Mouse (Mus musculus) heart, postnatal 0 days (tissue): Measurements from ENCODE around the gene Dhx58. TPM values are rescaled to one million over a fixed set of nuclear protein-coding genes. Genes with fewer than 3 reads are reported as not detected.

Experiments
- ATAC-seq: fragments of 200-750 bp; cut with Nextera tagmentation; 2 replicates; pipeline ENCODE4 v1.8.0; 2017; ENCODE audit warnings: low read depth, moderate number of reproducible peaks, moderate library complexity; ENCODE audit not compliant: insufficient read depth
- DNase-seq: peaks from one replicate; pipeline ENCODE4 v3.0.0-alpha.2; 2016; ENCODE audit warnings: low spot score
- H3K27ac ChIP-seq: fragments of 300-500 bp; sonication (generic); 2 replicates; pipeline ENCODE4 v1.5.1; 2014; ENCODE audit warnings: low read depth, mild to moderate bottlenecking
- H3K27me3 ChIP-seq: fragments of 300-500 bp; sonication (generic); 2 replicates; pipeline ENCODE4 v1.6.1; 2014; ENCODE audit warnings: low read length, mixed read lengths; ENCODE audit not compliant: control insufficient read depth, insufficient read depth
- H3K36me3 ChIP-seq: fragments of 300-500 bp; sonication (generic); replicated peaks from 2 replicates; pipeline ENCODE4 v1.6.1; 2014; ENCODE audit warnings: low read length, mixed read lengths; ENCODE audit not compliant: control insufficient read depth, insufficient read depth
- H3K4me1 ChIP-seq: fragments of 300-500 bp; sonication (generic); 2 replicates; pipeline ENCODE4 v1.6.1; 2014; ENCODE audit warnings: antibody characterized with exemption; ENCODE audit not compliant: control insufficient read depth, insufficient read depth
- H3K4me2 ChIP-seq: fragments of 300-500 bp; sonication (generic); 2 replicates; pipeline ENCODE4 v1.6.1; 2014; ENCODE audit warnings: low read depth, mild to moderate bottlenecking, low read length, moderate library complexity
- H3K4me3 ChIP-seq: fragments of 300-500 bp; sonication (generic); 2 replicates; pipeline ENCODE4 v1.5.1; 2014; ENCODE audit warnings: low read depth, low read length
- H3K9ac ChIP-seq: fragments of 300-500 bp; sonication (generic); replicated peaks from 2 replicates; pipeline ENCODE4 v1.6.1; 2014; ENCODE audit warnings: low read depth, low read length, mixed read lengths
- H3K9me3 ChIP-seq: fragments of 300-500 bp; sonication (generic); replicated peaks from 2 replicates; pipeline ENCODE4 v1.6.1; 2016; ENCODE audit warnings: low read length; ENCODE audit not compliant: control insufficient read depth
- CTCF ChIP-seq: IDR thresholded peaks from 2 replicates; pipeline ENCODE4 v1.5.1; 2016; ENCODE audit warnings: antibody characterized with exemption, control low read depth, low read depth
- EP300 ChIP-seq: IDR thresholded peaks from 2 replicates; pipeline ENCODE4 v1.6.1; 2016; ENCODE audit warnings: antibody characterized with exemption, low read depth
- WGBS: fragments of 180-500 bp; shearing (Covaris S2); extraction: QIAGEN DNeasy Blood & Tissue Kit; methylation state at CpG from one replicate; pipeline ENCODE4 v1.1.7; 2014; 5-methylcytosine and 5-hydroxymethylcytosine counted together
- polyA plus RNA-seq: library from polyadenylated mRNA; unstranded; fragments of >200 nt; fragmentation: Nextera tagmentation; extraction: Ambion mirVana; gene quantifications from 2 replicates; pipeline ENCODE4 v1.2.1, GENCODE M21; 2015
- total RNA-seq: library from RNA; depleted of rRNA; stranded (reverse); fragments of >200 nt; gene quantifications from 2 replicates; pipeline ENCODE4 v1.2.3, GENCODE M21; 2014; ENCODE audit warnings: low replicate concordance

The Dhx58 gene
- total and polyA plus RNA-seq, 2 experiments from 2014 or later: 1.3 to 3.6 TPM

DNA sequence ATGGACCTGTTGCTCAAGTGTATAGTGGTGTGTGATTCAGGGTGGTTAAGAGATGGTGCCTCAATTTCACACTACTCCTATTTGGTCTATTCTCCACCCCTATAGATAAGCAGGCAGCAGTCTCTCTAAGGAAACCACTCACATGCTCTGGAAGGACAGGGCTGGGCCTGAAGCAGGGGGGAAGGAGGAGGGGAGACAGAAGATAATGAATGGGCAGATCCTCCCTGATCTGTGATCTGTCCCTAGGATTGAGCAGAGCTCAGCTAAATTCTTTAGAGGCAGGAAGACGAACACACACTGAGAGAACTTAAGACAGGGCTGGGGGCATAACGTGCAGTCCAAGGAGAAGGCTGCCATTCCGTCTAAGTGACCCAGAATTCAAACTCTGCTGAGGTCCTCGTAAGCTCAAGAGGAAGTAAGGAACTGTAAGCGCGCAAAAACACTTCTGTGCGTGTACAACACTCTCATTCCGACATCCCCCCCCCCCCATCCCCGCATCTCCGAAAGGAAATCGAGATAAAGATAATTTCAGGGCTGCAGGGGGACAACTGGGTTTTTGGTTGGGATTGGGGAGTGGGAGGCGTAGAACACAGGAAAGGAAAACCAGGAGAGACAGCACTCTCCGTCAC, 33.1 kb upstream of the Dhx58 start:
- peak overlapping the region; percentile 91 for H3K9ac ChIP-seq
- H3K27ac ChIP-seq: peak overlapping the region; percentile 76
- H3K9me3 ChIP-seq: no peaks in the 10 kb centered on the region
- DNase-seq (no peak), ATAC-seq (no peak)
- peaks cover 21% of the 10 kb centered on the region for H3K4me1 ChIP-seq
- H3K27me3 ChIP-seq: no peaks in the 10 kb centered on the region
- under 1% methylated on average over 13 of the region's 13 CpGs for WGBS
- H3K4me3 ChIP-seq: peak overlapping the region; percentile 82
- peak overlapping the region; percentile 85 for H3K4me2 ChIP-seq
- TF ChIP-seq CTCF (no peak), EP300 (no peak)
- peaks cover 15% of the 10 kb centered on the region for H3K36me3 ChIP-seq

DNA sequence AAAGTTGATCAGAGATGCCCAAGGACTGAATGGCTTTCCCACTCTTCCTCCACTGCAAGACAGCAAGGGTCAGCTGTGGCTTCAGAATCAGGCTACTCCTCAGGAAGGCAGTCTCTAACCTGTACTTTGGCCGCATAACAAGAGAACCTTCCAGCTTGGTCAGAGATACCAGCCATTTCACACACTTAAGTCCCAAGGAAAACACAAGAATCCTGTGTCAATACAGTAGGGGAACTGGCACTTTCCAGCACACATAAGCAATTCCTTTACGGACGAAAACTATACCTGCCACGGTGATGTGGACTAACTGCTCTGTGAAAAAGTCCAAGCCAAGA, 32.6 kb upstream of the Dhx58 start:
- ATAC-seq (no peak), DNase-seq (no peak)
- no peak for TF ChIP-seq EP300
- no peak for TF ChIP-seq CTCF
- Histone ChIP-seq H3K36me3 (peaks cover 15% of the 10 kb centered on the region), H3K4me3 (peak overlapping the region; percentile 82; the same call in 1 of the 2 replicates), H3K9me3 (no peaks in the 10 kb centered on the region), H3K4me1 (peaks cover 21% of the 10 kb centered on the region), H3K27ac (no peak overlapping the region), H3K9ac (peak overlapping the region; percentile 91; the same call in 1 of the 2 replicates), H3K4me2 (peak overlapping the region; percentile 85), H3K27me3 (no peaks in the 10 kb centered on the region)
- WGBS: 54% methylated on average over 4 of the region's 4 CpGs

- Histone ChIP-seq H3K27ac (peak overlapping the region; percentile 21), H3K9ac (peak overlapping the region; percentile 41; the same call in 1 of the 2 replicates), H3K4me2 (peak overlapping the region; percentile 85), H3K4me1 (peaks cover 21% of the 10 kb centered on the region), H3K4me3 (peak overlapping the region; percentile 82), H3K27me3 (no peaks in the 10 kb centered on the region), H3K9me3 (no peaks in the 10 kb centered on the region), H3K36me3 (peaks cover 15% of the 10 kb centered on the region)
- DNase-seq (no peak), ATAC-seq (no peak)
- TF ChIP-seq CTCF: no peak
- no peak for TF ChIP-seq EP300
- WGBS: 54% methylated on average over 14 of the region's 14 CpGs
Observed at GRCm38 (mm10) chr11:100735954-100736745, 32.1 kb upstream of the Dhx58 start.

- peak overlapping the region; percentile 82 for H3K4me3 ChIP-seq
- H3K9me3 ChIP-seq: no peaks in the 10 kb centered on the region
- peak overlapping the region; percentile 21; the same call in 1 of the 2 replicates for H3K27ac ChIP-seq
- H3K4me2 ChIP-seq: peak overlapping the region; percentile 85
- peaks cover 15% of the 10 kb centered on the region for H3K36me3 ChIP-seq
- TF ChIP-seq EP300: no peak
- TF ChIP-seq CTCF: no peak
- peaks cover 21% of the 10 kb centered on the region for H3K4me1 ChIP-seq
- H3K27me3 ChIP-seq: no peaks in the 10 kb centered on the region
- WGBS: 77% methylated on average over 9 of the region's 9 CpGs
- DNase-seq: no peak
- H3K9ac ChIP-seq: peak overlapping the region; percentile 41; the same call in 1 of the 2 replicates
- no peak for ATAC-seq
Observed at GRCm38 (mm10) chr11:100735134-100735865, 31.2 kb upstream of the Dhx58 start.

DNA sequence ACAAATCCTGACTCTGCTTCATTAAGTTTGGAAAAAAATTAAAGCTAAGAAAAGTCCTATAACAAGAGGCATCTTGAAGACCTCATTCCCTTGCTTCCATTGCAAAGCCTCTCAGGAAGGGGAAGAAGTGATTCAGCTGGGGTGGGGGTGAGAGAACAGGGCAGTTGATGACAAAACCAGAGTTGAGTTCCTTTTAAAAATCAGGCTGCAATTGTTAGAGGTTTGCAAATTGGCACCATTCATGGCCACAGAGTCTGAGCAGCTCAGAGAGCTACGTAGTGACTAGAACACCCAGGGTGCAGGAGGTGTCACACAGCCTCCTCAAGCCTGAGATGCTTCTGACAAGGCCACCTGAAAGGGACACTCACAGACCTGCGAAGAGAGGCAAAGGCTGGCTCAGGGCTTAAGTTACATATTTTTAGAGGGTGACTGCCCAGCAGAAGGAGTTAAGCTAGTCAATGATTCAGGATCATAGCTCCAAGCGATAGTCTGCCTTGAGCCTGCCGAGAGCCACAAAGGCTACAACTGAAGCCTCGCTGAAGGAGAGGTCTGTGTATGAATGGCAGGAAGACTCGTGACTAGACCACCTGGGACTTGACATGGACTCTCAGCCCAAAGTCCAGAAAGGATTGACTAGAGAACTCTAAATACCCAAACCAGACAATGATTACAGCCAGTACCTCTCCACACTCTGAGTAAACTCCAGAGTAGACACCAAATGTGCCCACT, 26.6 kb upstream of the Dhx58 start:
- Histone ChIP-seq H3K9me3 (no peaks in the 10 kb centered on the region), H3K4me3 (no peak overlapping the region), H3K36me3 (peaks cover 22% of the 10 kb centered on the region), H3K4me1 (peaks cover 10% of the 10 kb centered on the region; the same call in 1 of the 2 replicates), H3K4me2 (no peak overlapping the region), H3K27ac (no peak overlapping the region), H3K27me3 (no peaks in the 10 kb centered on the region), H3K9ac (no peak overlapping the region)
- ATAC-seq: no peak
- WGBS: 72% methylated on average over 6 of the region's 6 CpGs
- DNase-seq: no peak
- TF ChIP-seq EP300 (no peak), CTCF (no peak)
